Mouse (Mus musculus): ENCODE data around the gene Doc2g. TPM values are rescaled to one million over a fixed set of nuclear protein-coding genes. Genes with fewer than 3 reads are reported as not detected.
"Not testable (repeated sequence)": the region's sequence is repeated elsewhere in the genome, so short reads cannot be mapped to it uniquely, and the experiment has no call there.

The Doc2g gene
- total RNA-seq (2018; cell fraction: chromatin; rRNA removed) = 1 to 10 TPM in 22 of 26 experiments, under 1 TPM in 4; 0.46 to 6.0 (median 2.2) TPM
- under 1 TPM in 4 of 26 experiments, not detected in 22; 0.14 to 0.23 (median 0.18) TPM for total RNA-seq (2018; cell fraction: cytosol; rRNA removed)
- total RNA-seq (2018; cell fraction: nucleus; rRNA removed) = 1 to 10 TPM in 14 of 26 experiments, under 1 TPM in 8, not detected in 4; 0.40 to 4.1 (median 1.7) TPM
- polyA plus RNA-seq (2018) = 0.20 to 0.33 TPM in 2 of 3 replicates, not detected in the other

DNA sequence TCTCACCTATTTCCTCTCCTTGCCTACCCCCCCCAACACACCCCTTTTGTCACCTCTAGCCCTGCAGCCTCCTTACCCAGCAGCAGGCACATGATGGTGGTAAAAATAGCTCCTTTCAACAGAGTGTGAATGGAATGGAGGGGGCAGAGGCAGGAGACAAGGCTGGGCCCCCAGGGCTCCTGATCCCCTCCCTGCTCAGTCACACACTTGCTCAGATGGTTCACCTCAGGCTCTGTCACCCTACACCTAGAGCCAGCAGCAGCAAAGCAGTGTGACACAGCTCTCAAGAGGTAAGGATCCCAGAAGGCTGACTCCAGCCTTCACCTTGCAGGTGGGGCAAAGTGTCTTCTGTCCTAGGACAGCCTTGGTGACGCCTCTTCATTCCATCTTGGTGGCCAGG, at the start of gene Doc2g:
Gene Doc2g (plus strand): TSS at position 202 of the 400 bp plus-strand sequence.
- H3K36me3 ChIP-seq (ENCODE audit: inconsistent target) = peaks cover 23% of the 10 kb centered on the region
- H3K4me3 ChIP-seq (ENCODE audit: inconsistent target) = no peak within 1 kb of the TSS
- 100% methylated on average over 1 of the region's 1 CpGs for WGBS (ENCODE audit: missing documents)
- no peaks in the 10 kb centered on the region for H3K79me2 ChIP-seq (ENCODE audit: inconsistent target)
- H3K27ac ChIP-seq = no peak within 1 kb of the TSS

DNA sequence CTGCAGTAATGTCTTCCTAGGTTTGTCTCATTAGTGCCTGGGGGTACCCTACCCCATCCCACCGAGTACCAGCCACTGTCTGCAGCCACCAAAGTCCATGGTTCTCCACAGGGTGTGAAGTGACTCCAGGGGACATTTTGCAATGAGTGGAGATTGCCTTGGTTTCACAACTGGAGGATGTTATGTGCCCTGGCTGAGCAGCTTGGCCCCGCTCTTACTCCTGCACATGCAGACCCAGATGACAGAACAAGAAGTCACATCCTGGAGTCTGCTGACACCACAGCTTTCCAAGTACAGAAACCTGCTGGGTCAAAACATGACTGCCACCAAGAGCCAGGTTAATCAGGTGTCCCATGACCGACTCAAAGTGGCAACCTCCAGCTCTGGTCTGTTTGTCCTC, 48.1 kb upstream of the Doc2g start:
- H3K36me3 ChIP-seq (ENCODE audit: inconsistent target) = peaks cover 1% of the 10 kb centered on the region; the same call in 1 of the 2 replicates
- WGBS (ENCODE audit: missing documents) = 85% methylated on average over 3 of the region's 3 CpGs
- no peaks in the 10 kb centered on the region for H3K79me2 ChIP-seq (ENCODE audit: inconsistent target)
- no peak overlapping the region for H3K4me3 ChIP-seq (ENCODE audit: inconsistent target)
- no peak overlapping the region for H3K27ac ChIP-seq

- H3K27ac ChIP-seq = no peak overlapping the region
- H3K79me2 ChIP-seq (ENCODE audit: inconsistent target) = no peaks in the 10 kb centered on the region
- 80% methylated on average over 4 of the region's 4 CpGs for WGBS (ENCODE audit: missing documents)
- H3K4me3 ChIP-seq (ENCODE audit: inconsistent target) = no peak overlapping the region
- no peaks in the 10 kb centered on the region for H3K36me3 ChIP-seq (ENCODE audit: inconsistent target)
Observed at GRCm38 (mm10) chr19:3955804-3956203, 47.3 kb upstream of the Doc2g start.

DNA sequence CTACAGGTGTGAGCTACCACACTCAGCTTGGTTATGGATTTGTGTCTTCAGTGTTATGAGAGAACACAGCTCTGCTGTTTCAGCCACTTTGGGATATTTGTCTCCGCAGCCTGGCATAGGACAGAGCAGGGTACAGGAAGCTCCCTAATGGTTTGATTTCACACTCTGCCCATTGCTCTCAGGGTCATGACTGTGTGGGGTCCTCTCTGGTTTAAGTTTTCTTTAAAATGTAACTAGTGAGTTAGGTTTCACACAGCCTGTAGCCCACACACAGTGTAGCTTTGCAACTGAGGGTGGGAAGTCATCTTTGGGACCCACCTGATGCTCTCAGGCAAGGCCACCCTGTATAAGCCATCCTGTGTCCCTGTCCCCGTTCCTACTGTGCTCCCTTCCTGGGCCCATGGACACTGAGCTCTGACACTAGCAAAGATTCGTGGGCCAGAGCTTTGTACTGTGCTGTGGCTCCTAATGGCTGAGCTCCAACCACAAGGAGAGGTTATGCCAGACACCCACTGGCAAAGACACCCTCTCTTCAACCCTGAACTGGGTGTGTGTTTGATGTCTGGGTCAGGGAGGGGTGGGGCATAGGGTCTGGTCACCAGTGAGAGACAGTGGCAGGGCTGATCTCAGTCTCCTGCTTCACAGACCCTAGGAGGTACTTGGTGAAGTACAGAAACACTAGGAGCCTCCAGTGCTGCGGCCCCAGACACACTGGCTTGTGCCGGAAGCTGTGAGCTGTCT, 45.6 kb upstream of the Doc2g start:
- H3K36me3 ChIP-seq (ENCODE audit: inconsistent target); H3K4me3 ChIP-seq (ENCODE audit: inconsistent target); H3K79me2 ChIP-seq (ENCODE audit: inconsistent target); H3K27ac ChIP-seq: not testable (repeated sequence)
- 93% methylated on average over 4 of the region's 5 CpGs for WGBS (ENCODE audit: missing documents)

GRCm38 (mm10) chr19:3958470-3958869, 44.6 kb upstream of the Doc2g start, which contains the start of gene Aldh3b3:
Aldh3b3 (plus strand) TSS chr19:3958645.
- no peaks in the 10 kb centered on the region for H3K79me2 ChIP-seq (ENCODE audit: inconsistent target)
- no peak within 1 kb of the TSS for H3K4me3 ChIP-seq (ENCODE audit: inconsistent target)
- WGBS (ENCODE audit: missing documents) = 88% methylated on average over 3 of the region's 4 CpGs
- no peak within 1 kb of the TSS for H3K27ac ChIP-seq
- no peaks in the 10 kb centered on the region for H3K36me3 ChIP-seq (ENCODE audit: inconsistent target)

- no peaks in the 10 kb centered on the region for H3K36me3 ChIP-seq (ENCODE audit: inconsistent target)
- H3K79me2 ChIP-seq (ENCODE audit: inconsistent target) = no peaks in the 10 kb centered on the region
- no peak overlapping the region for H3K27ac ChIP-seq
- H3K4me3 ChIP-seq (ENCODE audit: inconsistent target) = no peak overlapping the region
Observed at GRCm38 (mm10) chr19:3959030-3959429, 44.1 kb upstream of the Doc2g start.

DNA sequence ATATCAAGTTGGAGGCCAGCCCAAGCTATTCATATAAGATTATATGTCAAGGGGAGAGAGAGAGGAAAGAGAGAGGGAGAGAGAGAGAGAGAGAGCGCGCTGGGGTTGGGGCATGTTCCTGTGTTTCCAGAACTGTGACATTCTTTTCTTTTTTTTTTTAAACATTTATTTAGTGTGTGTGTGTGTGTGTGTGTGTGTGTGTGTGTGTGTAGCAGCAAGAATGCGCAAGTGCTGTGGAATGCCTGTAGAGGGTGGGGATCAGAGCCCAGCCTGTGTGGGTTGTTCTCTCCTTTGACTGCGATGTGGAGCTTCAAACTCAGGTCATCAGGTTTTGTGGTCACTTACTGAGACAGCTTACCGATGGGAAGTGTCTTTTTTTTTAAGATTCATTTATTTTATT, 42.9 kb upstream of the Doc2g start:
- Histone ChIP-seq H3K4me3 (ENCODE audit: inconsistent target) (no peak overlapping the region), H3K27ac (no peak overlapping the region), H3K79me2 (ENCODE audit: inconsistent target) (no peaks in the 10 kb centered on the region), H3K36me3 (ENCODE audit: inconsistent target) (no peaks in the 10 kb centered on the region)
- 81% methylated on average over 4 of the region's 5 CpGs for WGBS (ENCODE audit: missing documents)

- H3K4me3 ChIP-seq (ENCODE audit: inconsistent target); H3K27ac ChIP-seq; H3K36me3 ChIP-seq (ENCODE audit: inconsistent target); H3K79me2 ChIP-seq (ENCODE audit: inconsistent target): not testable (repeated sequence)
- 100% methylated on average over 3 of the region's 6 CpGs for WGBS (ENCODE audit: missing documents)
Observed at GRCm38 (mm10) chr19:3961805-3962204, 41.3 kb upstream of the Doc2g start.

GRCm38 (mm10) chr19:3962469-3962868, 40.6 kb upstream of the Doc2g start:
- WGBS (ENCODE audit: missing documents) = 39% methylated on average over 2 of the region's 2 CpGs
- no peak overlapping the region for H3K4me3 ChIP-seq (ENCODE audit: inconsistent target)
- H3K36me3 ChIP-seq (ENCODE audit: inconsistent target) = no peaks in the 10 kb centered on the region
- H3K27ac ChIP-seq = no peak overlapping the region
- no peaks in the 10 kb centered on the region for H3K79me2 ChIP-seq (ENCODE audit: inconsistent target)

DNA sequence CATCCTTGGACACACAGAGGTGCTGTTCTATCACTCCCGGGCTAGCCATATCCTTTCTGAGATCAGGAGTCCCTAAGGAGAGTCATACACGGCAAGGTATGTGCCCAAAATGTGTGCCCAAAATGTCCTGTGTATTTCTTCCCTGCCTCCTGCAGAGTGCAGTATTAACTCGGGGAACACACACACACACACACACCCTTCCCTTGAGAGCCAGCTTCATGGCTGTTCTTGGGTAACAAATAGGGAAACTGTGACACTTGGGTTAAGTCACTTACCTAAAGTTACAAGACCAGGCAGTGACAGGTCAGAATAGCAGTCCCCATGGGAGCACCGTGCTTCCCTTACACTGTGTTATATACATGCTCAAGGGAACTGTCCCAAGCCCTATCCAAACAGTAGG, 39.1 kb upstream of the Doc2g start:
- Histone ChIP-seq H3K79me2 (ENCODE audit: inconsistent target) (no peaks in the 10 kb centered on the region), H3K27ac (no peak overlapping the region), H3K4me3 (ENCODE audit: inconsistent target) (no peak overlapping the region), H3K36me3 (ENCODE audit: inconsistent target) (no peaks in the 10 kb centered on the region)
- WGBS (ENCODE audit: missing documents) = 72% methylated on average over 4 of the region's 4 CpGs

- Histone ChIP-seq H3K79me2 (ENCODE audit: inconsistent target) (no peaks in the 10 kb centered on the region), H3K27ac (no peak overlapping the region), H3K4me3 (ENCODE audit: inconsistent target) (no peak overlapping the region), H3K36me3 (ENCODE audit: inconsistent target) (no peaks in the 10 kb centered on the region)
- 78% methylated on average over 11 of the region's 11 CpGs for WGBS (ENCODE audit: missing documents)
Observed at GRCm38 (mm10) chr19:3966330-3967075, 36.6 kb upstream of the Doc2g start.

DNA sequence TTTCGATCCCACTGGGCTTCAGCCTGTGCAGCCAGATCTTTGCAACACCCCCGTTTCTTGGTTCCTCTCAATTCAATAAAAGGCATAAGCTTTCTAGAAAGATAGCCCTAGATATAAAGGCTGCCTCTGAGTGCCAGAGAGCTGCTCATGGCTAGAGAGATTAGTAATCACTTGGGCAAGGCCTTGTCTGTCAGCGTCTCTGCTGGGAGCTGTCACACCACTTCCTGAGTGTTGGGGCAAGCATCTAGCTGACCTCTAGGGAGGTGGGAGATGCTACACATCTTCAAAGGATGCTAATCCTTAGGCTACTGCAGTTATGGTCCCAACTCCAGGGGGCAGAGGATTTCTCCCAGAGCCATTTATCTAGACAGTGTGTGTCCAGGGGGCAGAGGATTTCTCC, 35.9 kb upstream of the Doc2g start:
- 60% methylated on average over 3 of the region's 3 CpGs for WGBS (ENCODE audit: missing documents)
- H3K4me3 ChIP-seq (ENCODE audit: inconsistent target) = no peak overlapping the region
- no peaks in the 10 kb centered on the region for H3K36me3 ChIP-seq (ENCODE audit: inconsistent target)
- no peak overlapping the region for H3K27ac ChIP-seq
- no peaks in the 10 kb centered on the region for H3K79me2 ChIP-seq (ENCODE audit: inconsistent target)

- Histone ChIP-seq H3K27ac (no peak within 1 kb of the TSS), H3K79me2 (ENCODE audit: inconsistent target) (no peaks in the 10 kb centered on the region), H3K4me3 (ENCODE audit: inconsistent target) (no peak within 1 kb of the TSS), H3K36me3 (ENCODE audit: inconsistent target) (no peaks in the 10 kb centered on the region)
- 93% methylated on average over 8 of the region's 9 CpGs for WGBS (ENCODE audit: missing documents)
Observed at GRCm38 (mm10) chr19:3972229-3972628, 30.9 kb upstream of the Doc2g start, which contains the start of gene Aldh3b2. Aldh3b2 (plus strand) TSS chr19:3972328.

DNA sequence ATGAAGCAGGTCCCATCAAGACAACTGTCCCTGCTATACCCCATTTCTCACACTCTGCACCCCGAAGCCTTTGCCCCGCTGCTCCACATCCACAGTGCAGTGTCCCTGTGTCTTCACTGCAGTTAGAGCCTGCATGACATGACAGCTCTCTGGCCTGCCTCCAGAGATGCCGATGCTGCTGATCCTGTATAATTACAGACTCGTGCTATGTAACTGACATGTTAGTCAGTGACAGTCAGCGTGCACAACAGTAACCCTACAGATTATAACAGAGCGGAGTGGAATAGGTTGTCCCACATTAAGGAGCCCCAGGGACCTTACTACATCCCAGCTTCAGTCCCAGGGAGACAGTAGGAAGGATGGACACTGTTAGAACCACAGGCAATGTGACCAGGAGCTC, 28.5 kb upstream of the Doc2g start:
- H3K79me2 ChIP-seq (ENCODE audit: inconsistent target); H3K4me3 ChIP-seq (ENCODE audit: inconsistent target); H3K27ac ChIP-seq; H3K36me3 ChIP-seq (ENCODE audit: inconsistent target): not testable (repeated sequence)
- 100% methylated on average over 4 of the region's 6 CpGs for WGBS (ENCODE audit: missing documents)

DNA sequence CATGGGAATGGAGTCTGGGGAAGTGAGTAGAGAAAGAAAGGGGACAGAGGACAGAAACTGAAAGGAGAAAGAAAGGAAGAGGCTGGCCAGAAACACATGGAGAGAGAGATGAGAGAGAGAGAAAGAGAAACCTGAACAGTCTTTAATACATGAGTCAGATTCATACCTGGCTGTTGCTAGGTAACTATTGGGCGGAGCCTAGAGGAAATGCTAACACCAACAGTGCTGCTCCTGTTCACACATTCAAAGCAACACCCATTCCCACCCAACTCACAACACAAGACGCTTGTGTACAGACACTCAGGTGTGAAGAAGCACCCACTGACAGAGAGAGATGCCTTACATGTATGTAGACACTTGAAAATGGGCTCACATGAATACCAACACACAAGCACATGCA, 27.2 kb upstream of the Doc2g start:
- no peak overlapping the region for H3K27ac ChIP-seq
- H3K4me3 ChIP-seq (ENCODE audit: inconsistent target) = no peak overlapping the region
- no peaks in the 10 kb centered on the region for H3K36me3 ChIP-seq (ENCODE audit: inconsistent target)
- WGBS (ENCODE audit: missing documents) = 100% methylated on average over 2 of the region's 2 CpGs
- H3K79me2 ChIP-seq (ENCODE audit: inconsistent target) = no peaks in the 10 kb centered on the region
